ENCODE assay signal across 21 mouse cellular contexts in the genomic region with DNA sequence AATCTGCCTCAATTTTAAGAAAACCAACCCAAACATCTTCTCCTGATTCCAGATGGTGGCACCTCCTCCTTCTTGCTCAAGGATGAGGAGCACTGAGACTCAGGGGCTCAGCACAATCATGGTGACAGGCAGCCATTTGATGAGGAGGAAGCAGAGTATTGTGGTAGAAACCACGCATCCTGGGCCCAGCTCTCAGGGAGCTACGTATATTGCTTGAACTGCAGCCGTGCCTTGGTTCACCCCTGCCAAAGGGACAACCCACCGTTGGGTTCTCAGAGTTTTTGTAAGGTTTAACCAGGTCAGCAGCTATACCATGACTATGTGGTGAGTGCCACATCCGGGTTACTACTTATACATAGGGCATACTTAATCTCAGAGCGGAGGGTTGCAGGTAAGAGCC.
A peak's percentile ranks its signal among the peaks of the same experiment; 100 is the strongest.
DNase-seq lines count a peak whose midpoint lies in the region; ATAC-seq and TF ChIP-seq lines count a peak whose summit lies in the region.
"Had no signal": no experiment of that assay in that cellular context is flagged by ENCODE, and none has a peak within 500 bp of the region (broad histone marks: within the 10 kb centered on the region; RNA-seq: fewer than 3 reads in every experiment).

No protein-coding gene starts in this region.

- in situ Hi-C loops in CH12.LX (cut with MboI; ENCODE audit: low pct_ligation_motif_present, low pct_unique_long_range_greater_than_20kb, low sequenced_read_pairs): no loop called here

- TF ChIP-seq POLR2A in CH12.LX (IDR thresholded peaks at IDR 0.05; ENCODE audit: low read depth, low read length): no peak

- H3K36me3 ChIP-seq in CH12.LX (replicated peaks in 1 of 2; ENCODE audit: control insufficient read depth in 1 of 2, insufficient read depth in 1 of 2, low read length in 1 of 2): peaks cover 25 to 33% of the 10 kb centered on the region in 2 experiments
- peaks cover 20% of the 10 kb centered on the region; the same call in 1 of the 2 replicates for H3K36me3 ChIP-seq in hindbrain, embryonic 10.5 days
- H3K36me3 ChIP-seq: heart, embryonic 13.5 days; liver, embryonic 15.5 days had no signal

- peak overlapping the region; percentile 68 for H3K27ac ChIP-seq in CH12.LX (ENCODE audit: insufficient read depth, low read depth)
- no peak overlapping the region for H3K27ac ChIP-seq in hindbrain, embryonic 10.5 days
- H3K27ac ChIP-seq: forebrain, embryonic 10.5 days; heart, embryonic 13.5 days; liver, embryonic 15.5 days had no signal

- dilution Hi-C loops in CH12.LX (cut with MboI; ENCODE audit: extremely low pct_ligation_motif_present, extremely low pct_unique_long_range_greater_than_20kb, low sequenced_read_pairs): no loop called here

- TF ChIP-seq RAD21 in CH12.LX (IDR thresholded peaks at IDR 0.05; ENCODE audit: low read depth, low read length): no peak

- no peak overlapping the region for H3K9ac ChIP-seq in CH12.LX (ENCODE audit: insufficient read depth, low read depth)
- H3K9ac ChIP-seq: heart, embryonic 13.5 days; liver, embryonic 15.5 days had no signal

- TF ChIP-seq CTCF in CH12.LX (conservative IDR thresholded peaks at IDR 0.05 in 1 of 2, IDR thresholded peaks at IDR 0.05 in 1 of 2; ENCODE audit: low read depth in 2 of 2, low read length in 2 of 2): no peak

- TF ChIP-seq EP300 in CH12.LX (IDR thresholded peaks at IDR 0.05; ENCODE audit: low read length): no peak

- no peaks in the 10 kb centered on the region for H3K9me3 ChIP-seq in CH12.LX (replicated peaks; ENCODE audit: low read length)
- H3K9me3 ChIP-seq in hindbrain, embryonic 10.5 days: no peaks in the 10 kb centered on the region
- H3K9me3 ChIP-seq: forebrain, embryonic 10.5 days; G1E; heart, embryonic 13.5 days; liver, embryonic 15.5 days had no signal

- DNase-seq in 416B (ENCODE audit: low read depth) (peak; percentile 8), CH12.LX (ENCODE audit: extremely low read depth) (no peak)
- peak; percentile 41 for DNase-seq in thymus, postnatal 14 days
- DNase-seq in hindbrain, embryonic 10.5 days (ENCODE audit: low spot score): no peak
- no peak for DNase-seq in frontal cortex, postnatal 14 days (ENCODE audit: low spot score in 2 of 2)
- DNase-seq in layer of hippocampus, adult 9-10 months (ENCODE audit: low spot score): no peak
- DNase-seq: adrenal gland, postnatal 25 days; cerebellum, adult 11-12 months; cerebellum, postnatal 25 days; gastrocnemius, postnatal 10 days; heart, adult 18-20 months; heart, postnatal 36 days; kidney, adult 11 months; lung, postnatal 10 days; right cerebral cortex, postnatal 25 days had no signal

- no peaks in the 10 kb centered on the region for H3K27me3 ChIP-seq in CH12.LX (replicated peaks)
- no peaks in the 10 kb centered on the region for H3K27me3 ChIP-seq in hindbrain, embryonic 10.5 days (ENCODE audit: insufficient read depth, poor library complexity, severe bottlenecking)
- H3K27me3 ChIP-seq: liver, embryonic 15.5 days had no signal

- peak overlapping the region; percentile 77; the same call in 1 of the 2 replicates for H3K4me2 ChIP-seq in CH12.LX (ENCODE audit: insufficient read depth, low read depth, poor library complexity, severe bottlenecking)
- H3K4me2 ChIP-seq: heart, embryonic 13.5 days; liver, embryonic 15.5 days had no signal

- no peaks in the 10 kb centered on the region; the same call in none of the 2 replicates for H3K79me2 ChIP-seq in CH12.LX (replicated peaks; ENCODE audit: control insufficient read depth, extremely low read depth, insufficient read depth, poor library complexity, severe bottlenecking)

- 93% methylated on average over 6 of the region's 6 CpGs for WGBS in hindbrain, embryonic 10.5 days

- peaks cover 37 to 77% of the 10 kb centered on the region in 2 experiments for H3K4me1 ChIP-seq in CH12.LX (ENCODE audit: control insufficient read depth in 1 of 2, insufficient read depth in 2 of 2)
- H3K4me1 ChIP-seq in hindbrain, embryonic 10.5 days (replicated peaks): peaks cover 3% of the 10 kb centered on the region; the same call in 1 of the 2 replicates
- H3K4me1 ChIP-seq: forebrain, embryonic 10.5 days; heart, embryonic 13.5 days; liver, embryonic 15.5 days had no signal

- H3K4me3 ChIP-seq in CH12.LX (replicated peaks in 1 of 3; ENCODE audit: low read depth in 2 of 3, low read length in 2 of 3, poor library complexity in 1 of 3): no peak overlapping the region
- H3K4me3 ChIP-seq in hindbrain, embryonic 10.5 days: no peak overlapping the region
- H3K4me3 ChIP-seq: forebrain, embryonic 10.5 days; heart, embryonic 13.5 days; liver, embryonic 15.5 days had no signal

- peak; percentile 72 for ATAC-seq in inflammation-experienced regulatory T-cells, adult 6 months
- ATAC-seq: hindbrain, embryonic 16.5 days had no signal

TF ChIP-seq in CH12.LX, 34 proteins besides CTCF, POLR2A, EP300 and RAD21:
- no peak for TF ChIP-seq USF1 (IDR thresholded peaks at IDR 0.05; ENCODE audit: low read depth, low read length)
- no peak for TF ChIP-seq CHD2 (IDR thresholded peaks at IDR 0.05; ENCODE audit: low read length)
- TF ChIP-seq MAFK (IDR thresholded peaks at IDR 0.05; ENCODE audit: insufficient replicate concordance, low read length): no peak
- no peak for TF ChIP-seq IRF4 (IDR thresholded peaks at IDR 0.05; ENCODE audit: low read depth, low read length)
- no peak for TF ChIP-seq TBP (conservative IDR thresholded peaks at IDR 0.05; ENCODE audit: low read depth, low read length)
- no peak for TF ChIP-seq MYC (IDR thresholded peaks at IDR 0.05; ENCODE audit: low read depth, low read length)
- TF ChIP-seq HCFC1 (IDR thresholded peaks at IDR 0.05; ENCODE audit: low read depth, low read length): no peak
- TF ChIP-seq KAT2A (IDR thresholded peaks at IDR 0.05; ENCODE audit: insufficient replicate concordance, low read length): no peak

Comparison
In these comparisons a context has a peak if more than half of its experiments do, and no peak if none do; other contexts are left out.
1. DNase-seq: peak in 416B (single experiment) and thymus, postnatal 14 days (single experiment); none in CH12.LX (single experiment), hindbrain, embryonic 10.5 days (single experiment), frontal cortex, postnatal 14 days (0 of 2) and layer of hippocampus, adult 9-10 months (single experiment).